Mouse (Mus musculus) left cerebral cortex, adult 2 months (tissue): ENCODE results near the gene Grk3. TPM values are rescaled to one million over a fixed set of nuclear protein-coding genes. Genes with fewer than 3 reads are reported as not detected.

Source experiments
- DNase-seq, 2 experiments: peaks; one replicate each; pipeline ENCODE4 v3.0.0; 2021 to 2022; ENCODE audit warnings: low spot score in 2 of 2, mixed read lengths in 1 of 2; ENCODE audit errors: extremely low spot score in 1 of 2
- H3K27ac ChIP-seq: fragments of 200-600 bp; 2 replicates; pipeline ENCODE4 v1.8.1; 2022
- H3K4me3 ChIP-seq: fragments of 200-600 bp; 2 replicates; pipeline ENCODE4 v1.8.1; 2022
- CTCF ChIP-seq: fragments of 200-600 bp; IDR thresholded peaks from 2 replicates; pipeline ENCODE4 v1.8.1; 2022; ENCODE audit warnings: antibody characterized with exemption, mild to moderate bottlenecking, moderate library complexity
- intact Hi-C: fragments of 180-260 bp; cut with DNase I; formaldehyde crosslinking; loops from one replicate; pipeline ENCODE4 v1.15.1; 2025
- total RNA-seq, 2 experiments: library from RNA; stranded (reverse); gene quantifications; 2 replicates each; pipeline ENCODE4 v1.2.3; 2021

Gene Grk3
- total RNA-seq, 2 experiments from 2014 or later = 83.4 to 87.5 TPM

DNA sequence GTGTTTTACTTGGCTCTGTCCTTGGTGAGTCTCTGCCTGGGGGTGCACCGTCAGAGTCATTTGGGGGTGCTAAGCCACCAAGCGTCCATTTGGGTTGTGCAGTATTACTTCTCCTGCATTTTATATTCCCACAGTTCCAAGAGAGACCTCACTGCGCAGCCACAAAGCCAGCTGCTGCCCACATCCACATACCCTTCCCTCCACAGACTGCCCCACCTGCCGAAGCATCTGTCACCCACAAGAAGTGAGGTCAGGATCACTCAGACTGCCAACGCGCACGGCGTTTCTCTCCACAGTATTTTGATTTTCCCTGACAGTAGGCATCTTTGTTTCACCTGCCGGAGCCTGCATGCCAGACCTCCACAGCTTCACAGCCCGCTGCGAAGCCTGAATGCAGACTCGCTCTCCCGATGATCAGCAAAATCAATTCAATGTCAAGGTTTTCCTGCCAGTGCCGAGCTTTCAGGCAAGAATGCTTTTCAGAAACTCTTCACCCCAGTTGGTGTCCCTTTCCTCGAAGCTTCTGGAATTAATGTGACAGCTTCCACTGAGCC, 15.7 kb upstream of the Grk3 start:
- TF ChIP-seq CTCF = no peak
- intact Hi-C loops = no loop called here
- Histone ChIP-seq H3K27ac (no peak overlapping the region), H3K4me3 (no peak overlapping the region)
- no peak for DNase-seq

DNA sequence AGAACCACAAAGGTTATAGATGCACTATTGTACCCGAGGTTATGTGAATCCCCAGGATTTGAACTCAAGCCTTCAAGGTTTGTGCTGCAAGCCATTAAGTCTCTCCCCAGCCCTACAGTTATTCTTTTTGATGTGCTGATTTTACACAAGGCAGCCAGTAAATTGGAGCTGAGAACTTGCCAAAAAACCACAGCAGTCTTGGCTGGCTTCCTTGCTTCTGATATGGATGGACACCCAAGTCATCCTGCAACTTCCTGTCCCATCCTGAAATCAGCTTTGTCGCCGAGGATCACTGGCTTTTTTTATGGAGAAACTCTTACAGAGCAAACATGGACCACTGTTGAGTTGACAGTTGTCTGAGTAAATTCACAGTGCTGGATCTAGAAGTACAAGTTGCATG, 14.5 kb upstream of the Grk3 start:
- Histone ChIP-seq H3K4me3 (no peak overlapping the region), H3K27ac (no peak overlapping the region)
- DNase-seq = no peak
- TF ChIP-seq CTCF = no peak
- intact Hi-C loops = no loop called here

- no peak for DNase-seq
- intact Hi-C loops = no loop called here
- Histone ChIP-seq H3K27ac (no peak overlapping the region), H3K4me3 (no peak overlapping the region)
- TF ChIP-seq CTCF = no peak
These were observed 11.1 kb upstream of the Grk3 start for GRCm38 (mm10) chr5:113026706-113027105.

- TF ChIP-seq CTCF = no peak
- Histone ChIP-seq H3K27ac (no peak overlapping the region), H3K4me3 (no peak overlapping the region)
- intact Hi-C loops = no loop called here
- DNase-seq = no peak
These were observed 8.7 kb upstream of the Grk3 start for GRCm38 (mm10) chr5:113024154-113024764.

- DNase-seq = peak; percentile 56 to 58
- Histone ChIP-seq H3K4me3 (no peak overlapping the region), H3K27ac (peak overlapping the region; percentile 55; the same call in 1 of the 2 replicates)
- intact Hi-C loops = loop anchor here (2.0 to 5.0 kb wide), 2 partner anchors 17 to 86 kb away; no protein-coding TSS in a partner anchor
- TF ChIP-seq CTCF = no peak
These were observed 2.6 kb upstream of the Grk3 start for GRCm38 (mm10) chr5:113018190-113018589.

DNA sequence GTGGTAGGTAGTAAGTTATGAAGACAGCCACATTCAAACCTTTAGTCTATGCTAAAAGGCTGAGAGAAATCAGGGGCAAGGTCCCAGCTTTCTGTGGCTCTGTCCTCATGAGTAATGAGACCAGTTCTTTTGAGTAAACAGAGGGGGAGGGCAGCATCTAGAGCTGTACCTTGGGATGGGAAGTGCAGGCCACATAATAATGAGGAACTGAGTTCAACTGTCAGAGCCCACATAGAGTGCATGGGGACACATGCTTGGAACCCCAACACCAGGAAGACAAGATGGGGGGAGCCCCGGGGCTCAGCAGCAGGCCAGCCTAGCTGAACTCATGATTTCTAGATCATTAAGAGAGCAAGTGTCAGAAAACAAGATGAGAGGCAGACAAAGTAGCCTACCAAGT, 1.4 kb upstream of the Grk3 start:
- no peak for DNase-seq
- intact Hi-C loops = loop anchor here (5.0 kb wide), 1 partner anchor 85 kb away; no protein-coding TSS in a partner anchor
- TF ChIP-seq CTCF = no peak
- no peak overlapping the region for H3K27ac ChIP-seq
- H3K4me3 ChIP-seq = no peak overlapping the region

GRCm38 (mm10) chr5:113014808-113015235, 769 bp downstream of the Grk3 start:
- intact Hi-C loops = loop anchor here (2.0 to 5.0 kb wide), 2 partner anchors 34 to 83 kb away; no protein-coding TSS in a partner anchor
- Histone ChIP-seq H3K4me3 (peak overlapping the region; percentile 73), H3K27ac (peak overlapping the region; percentile 91)
- no peak for DNase-seq
- TF ChIP-seq CTCF = no peak

- intact Hi-C loops = loop anchor here (2.0 kb wide), 1 partner anchor 35 kb away; no protein-coding TSS in a partner anchor
- no peak for DNase-seq
- peak; percentile 0; the same call in 1 of the 2 replicates for TF ChIP-seq CTCF
- H3K4me3 ChIP-seq = peak overlapping the region; percentile 73
- peak overlapping the region; percentile 91 for H3K27ac ChIP-seq
These were observed 1.3 kb downstream of the Grk3 start for GRCm38 (mm10) chr5:113014111-113014807.

- intact Hi-C loops = no loop called here
- H3K27ac ChIP-seq = no peak overlapping the region
- no peak for DNase-seq
- no peak for TF ChIP-seq CTCF
- H3K4me3 ChIP-seq = no peak overlapping the region
These were observed 3.7 kb downstream of the Grk3 start for GRCm38 (mm10) chr5:113011926-113012325.

- intact Hi-C loops = no loop called here
- peak overlapping the region; percentile 50 for H3K27ac ChIP-seq
- DNase-seq = no peak
- H3K4me3 ChIP-seq = no peak overlapping the region
- no peak for TF ChIP-seq CTCF
These were observed 6.3 kb downstream of the Grk3 start for GRCm38 (mm10) chr5:113009183-113009820.

DNA sequence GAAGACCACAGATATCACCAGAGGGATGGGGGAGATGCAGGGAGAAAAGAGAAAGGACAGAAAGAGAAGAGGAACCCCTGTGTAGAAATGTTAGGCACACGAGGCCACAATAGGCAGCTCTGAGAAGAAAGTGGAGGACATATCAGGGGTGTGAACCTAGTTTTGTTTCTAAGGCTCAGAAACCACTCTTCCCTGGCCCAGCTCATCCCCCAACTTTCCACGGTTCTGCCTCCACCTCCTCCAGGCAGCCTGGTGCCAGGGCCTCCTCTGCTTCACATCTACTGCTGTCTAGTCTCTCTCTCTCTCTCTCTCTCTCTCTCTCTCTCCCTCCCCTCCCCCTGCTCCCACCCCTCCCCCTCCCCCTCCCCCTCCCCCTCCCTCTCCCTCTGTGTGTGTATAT, 7.1 kb downstream of the Grk3 start:
- no peak for TF ChIP-seq CTCF
- intact Hi-C loops = no loop called here
- no peak overlapping the region for H3K27ac ChIP-seq
- H3K4me3 ChIP-seq = no peak overlapping the region
- no peak for DNase-seq

GRCm38 (mm10) chr5:113006997-113007396, 8.6 kb downstream of the Grk3 start:
- no peak overlapping the region for H3K27ac ChIP-seq
- no peak for DNase-seq
- intact Hi-C loops = no loop called here
- no peak for TF ChIP-seq CTCF
- no peak overlapping the region for H3K4me3 ChIP-seq
